Mouse (Mus musculus) brain, embryonic 14.5 days (tissue): Measurements from ENCODE around the gene Mogs.

ENCODE experiments used
- CTCF ChIP-seq: fragments of 200-500 bp; IDR thresholded peaks from 2 replicates; pipeline ENCODE4 v1.5.1; 2012; ENCODE audit warnings: inconsistent platforms, mild to moderate bottlenecking, moderate library complexity, borderline replicate concordance; ENCODE audit not compliant: insufficient read depth, insufficient read length; ENCODE audit errors: extremely low read depth
- POLR2A ChIP-seq: fragments of 200-500 bp; IDR thresholded peaks from 2 replicates; pipeline ENCODE4 v1.6.1; 2012; ENCODE audit warnings: mild to moderate bottlenecking, inconsistent platforms, borderline replicate concordance; ENCODE audit not compliant: poor library complexity, insufficient read depth, insufficient read length, severe bottlenecking; ENCODE audit errors: extremely low read depth

DNA sequence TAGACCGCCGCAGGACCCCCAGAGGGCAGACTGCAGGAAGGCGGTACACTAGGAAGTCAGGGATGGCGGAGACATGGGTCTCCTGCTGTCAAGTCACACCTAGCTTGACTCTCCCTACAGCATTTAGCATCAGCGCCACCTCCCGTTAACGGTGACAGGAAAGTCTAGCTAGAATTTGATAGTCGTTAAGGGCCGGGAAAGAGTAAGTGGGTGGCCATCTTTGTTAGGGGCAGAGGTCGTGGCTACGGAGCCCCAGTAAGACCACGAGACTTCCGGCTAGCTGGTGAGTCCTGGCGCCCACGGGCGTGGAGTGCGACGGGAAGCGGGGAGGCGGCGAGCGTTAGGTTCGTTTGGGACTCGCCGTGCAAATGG, 14.0 kb upstream of the Mogs start, which contains the start of the genes Ccdc142 and Gm42688:
- TF ChIP-seq POLR2A = peak; percentile 8; the same call in 1 of the 2 replicates
- TF ChIP-seq CTCF = peak; percentile 41; the same call in 1 of the 2 replicates
